In the genomic region with DNA sequence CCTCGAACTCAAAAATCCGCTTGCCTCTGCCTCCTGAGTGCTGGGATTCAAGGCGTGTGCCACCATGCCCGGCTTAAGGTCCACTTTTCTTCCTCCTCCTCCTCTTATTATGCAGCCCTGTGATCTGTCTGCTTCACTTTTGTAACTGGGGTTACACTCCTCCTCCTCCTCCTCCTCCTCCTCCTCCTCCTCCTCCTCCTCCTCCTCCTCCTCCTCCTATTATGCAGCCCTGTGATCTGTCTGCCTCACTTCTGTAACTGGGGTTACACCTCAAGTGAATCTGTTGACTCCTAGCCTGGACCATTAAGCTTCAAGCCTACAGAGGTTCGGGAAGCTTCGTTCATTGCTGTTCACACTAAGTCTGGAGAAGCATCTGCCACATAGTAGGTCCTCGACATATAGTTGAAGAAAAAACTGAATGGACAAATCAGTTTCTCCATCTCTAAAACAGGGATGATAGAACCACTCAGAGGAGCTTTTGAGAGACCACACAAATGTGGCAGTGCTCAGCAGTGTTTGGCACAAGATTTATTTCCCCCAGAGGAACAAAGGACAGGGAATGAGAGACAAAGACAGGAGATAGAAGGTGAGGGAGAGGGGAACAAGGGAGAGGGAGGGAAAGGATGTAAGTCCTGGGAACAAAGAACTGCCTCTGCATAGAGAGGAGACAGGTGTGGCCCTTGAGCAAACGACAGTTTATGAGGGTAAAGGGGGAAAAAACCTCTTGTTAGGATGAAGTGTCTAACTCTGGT, we compare ENCODE assay signal across 8 mouse cellular contexts. TPM values are rescaled to one million over a fixed set of nuclear protein-coding genes. Genes with fewer than 3 reads are reported as not detected.
DNase-seq lines count a peak whose midpoint lies in the region; ATAC-seq and TF ChIP-seq lines count a peak whose summit lies in the region.

No protein-coding gene starts in this region.

- no peak for TF ChIP-seq CTCF in intestine, postnatal 0 days (IDR thresholded peaks at IDR 0.05; ENCODE audit: low read depth)

- no peaks in the 10 kb centered on the region for H3K27me3 ChIP-seq in kidney, embryonic 15.5 days
- H3K27me3 ChIP-seq in embryonic facial prominence, embryonic 11.5 days (ENCODE audit: control insufficient read depth, insufficient read depth, low read length), result no peaks in the 10 kb centered on the region
- no peaks in the 10 kb centered on the region for H3K27me3 ChIP-seq in intestine, postnatal 0 days (replicated peaks; ENCODE audit: control insufficient read depth, insufficient read depth, low read length)
- H3K27me3 ChIP-seq in neural tube, embryonic 11.5 days (ENCODE audit: control insufficient read depth, insufficient read depth, low read length), result no peaks in the 10 kb centered on the region

- H3K27ac ChIP-seq in kidney, embryonic 15.5 days, result peak overlapping the region; percentile 92
- no peak overlapping the region for H3K27ac ChIP-seq in embryonic facial prominence, embryonic 11.5 days (replicated peaks; ENCODE audit: low read depth, low read length)
- H3K27ac ChIP-seq in intestine, postnatal 0 days (ENCODE audit: low read depth, low read length), result no peak overlapping the region
- peak overlapping the region; percentile 9; the same call in 1 of the 2 replicates for H3K27ac ChIP-seq in neural tube, embryonic 11.5 days (ENCODE audit: low read depth, low read length)

- H3K9ac ChIP-seq in kidney, embryonic 15.5 days, result peak overlapping the region; percentile 67; the same call in 1 of the 2 replicates
- H3K9ac ChIP-seq in embryonic facial prominence, embryonic 11.5 days (replicated peaks; ENCODE audit: low read length), result peak overlapping the region; percentile 60; the same call in 1 of the 2 replicates
- no peak overlapping the region for H3K9ac ChIP-seq in intestine, postnatal 0 days (ENCODE audit: low read depth, low read length)
- no peak overlapping the region for H3K9ac ChIP-seq in neural tube, embryonic 11.5 days (ENCODE audit: low read length)

- peak overlapping the region; percentile 96 for H3K4me3 ChIP-seq in kidney, embryonic 15.5 days (replicated peaks)
- H3K4me3 ChIP-seq in embryonic facial prominence, embryonic 11.5 days (ENCODE audit: low read depth, low read length), result peak overlapping the region; percentile 89
- peak overlapping the region; percentile 84; the same call in 1 of the 2 replicates for H3K4me3 ChIP-seq in intestine, postnatal 0 days (ENCODE audit: low read depth, low read length)
- H3K4me3 ChIP-seq in neural tube, embryonic 11.5 days (ENCODE audit: low read depth, low read length), result no peak overlapping the region

- H3K4me1 ChIP-seq in kidney, embryonic 15.5 days, result peaks cover 48% of the 10 kb centered on the region
- H3K4me1 ChIP-seq in embryonic facial prominence, embryonic 11.5 days (ENCODE audit: control insufficient read depth, insufficient read depth, low read length), result no peaks in the 10 kb centered on the region
- H3K4me1 ChIP-seq in intestine, postnatal 0 days (replicated peaks; ENCODE audit: control insufficient read depth, insufficient read depth, low read length), result peaks cover 6% of the 10 kb centered on the region; the same call in 1 of the 2 replicates
- peaks cover 16% of the 10 kb centered on the region for H3K4me1 ChIP-seq in neural tube, embryonic 11.5 days (ENCODE audit: control insufficient read depth, insufficient read depth, low read length)

- 11% methylated on average over 8 of the region's 8 CpGs for WGBS in kidney, embryonic 15.5 days
- WGBS in embryonic facial prominence, embryonic 11.5 days, result 24% methylated on average over 8 of the region's 8 CpGs
- WGBS in intestine, postnatal 0 days, result 10% methylated on average over 8 of the region's 8 CpGs
- WGBS in neural tube, embryonic 11.5 days, result 11% methylated on average over 8 of the region's 8 CpGs

- ATAC-seq in kidney, embryonic 15.5 days (replicated peaks; ENCODE audit: low FRiP score), result 0 out of 2 replicates have a peak, but pooled peaks have one; percentile 10
- no peak for ATAC-seq in embryonic facial prominence, embryonic 11.5 days (replicated peaks; ENCODE audit: insufficient number of reproducible peaks, low FRiP score, low TSS enrichment, low read depth)
- ATAC-seq in intestine, postnatal 0 days, result no peak
- no peak for ATAC-seq in neural tube, embryonic 11.5 days (ENCODE audit: insufficient read depth, low FRiP score, low TSS enrichment)

- peak overlapping the region; percentile 70 for H3K4me2 ChIP-seq in kidney, embryonic 15.5 days
- no peak overlapping the region; the same call in 1 of the 2 replicates for H3K4me2 ChIP-seq in embryonic facial prominence, embryonic 11.5 days (ENCODE audit: low read depth, low read length)
- H3K4me2 ChIP-seq in intestine, postnatal 0 days (replicated peaks; ENCODE audit: low read depth), result peak overlapping the region; percentile 70
- peak overlapping the region; percentile 57 for H3K4me2 ChIP-seq in neural tube, embryonic 11.5 days (ENCODE audit: low read depth)

- H3K36me3 ChIP-seq in kidney, embryonic 15.5 days, result peaks cover 66% of the 10 kb centered on the region
- H3K36me3 ChIP-seq in embryonic facial prominence, embryonic 11.5 days (replicated peaks; ENCODE audit: control insufficient read depth, insufficient read depth, low read depth, low read length), result peaks cover 8% of the 10 kb centered on the region
- peaks cover 45% of the 10 kb centered on the region for H3K36me3 ChIP-seq in intestine, postnatal 0 days (ENCODE audit: control insufficient read depth, insufficient read depth)
- H3K36me3 ChIP-seq in neural tube, embryonic 11.5 days (ENCODE audit: control insufficient read depth, insufficient read depth, low read length), result peaks cover 23% of the 10 kb centered on the region

- H3K9me3 ChIP-seq in kidney, embryonic 15.5 days (replicated peaks), result no peaks in the 10 kb centered on the region
- no peaks in the 10 kb centered on the region for H3K9me3 ChIP-seq in embryonic facial prominence, embryonic 11.5 days (replicated peaks; ENCODE audit: control insufficient read depth, low read length)
- H3K9me3 ChIP-seq in intestine, postnatal 0 days (ENCODE audit: control insufficient read depth), result no peaks in the 10 kb centered on the region
- H3K9me3 ChIP-seq in neural tube, embryonic 11.5 days (ENCODE audit: control insufficient read depth, low read length), result no peaks in the 10 kb centered on the region

- no peak for DNase-seq in kidney, adult 9 months
- no peak for DNase-seq in embryonic facial prominence, embryonic 11.5 days (ENCODE audit: low spot score)
- peak; percentile 32 for DNase-seq in neural tube, embryonic 11.5 days (ENCODE audit: low spot score)
- no peak for DNase-seq in cerebellum, adult 11-12 months
- no peak for DNase-seq in frontal cortex, adult 2 months (ENCODE audit: extremely low spot score in 1 of 2, low spot score in 1 of 2)
- DNase-seq in cerebellum, adult 18-20 months, result no peak

RNA-seq across cellular contexts. Expression of a gene that starts 1.0 kb away (rescaled TPM):
- polyA plus RNA-seq in kidney, embryonic 15.5 days (2015; fragmentation: Nextera tagmentation; extraction: Ambion mirVana), result 803 and 853 TPM in 2 replicates
- 746 and 753 TPM in 2 replicates for polyA plus RNA-seq in embryonic facial prominence, embryonic 11.5 days (2014; fragmentation: Nextera tagmentation; extraction: Ambion mirVana)
- 433 and 466 TPM in 2 replicates for polyA plus RNA-seq in intestine, postnatal 0 days (2015; fragmentation: Nextera tagmentation; extraction: Ambion mirVana)
- 596 and 656 TPM in 2 replicates for polyA plus RNA-seq in neural tube, embryonic 11.5 days (2014; fragmentation: Nextera tagmentation; extraction: Ambion mirVana)
- 826 and 1,363 TPM in 2 replicates for polyA plus RNA-seq in frontal cortex, adult 2 months (2012; rRNA removed)

RNA-seq across cellular contexts. Expression of a gene that starts 12.5 kb away (rescaled TPM):
- 517 and 562 TPM in 2 replicates for polyA plus RNA-seq in kidney, embryonic 15.5 days (2015; fragmentation: Nextera tagmentation; extraction: Ambion mirVana)
- 450 and 483 TPM in 2 replicates for polyA plus RNA-seq in embryonic facial prominence, embryonic 11.5 days (2014; fragmentation: Nextera tagmentation; extraction: Ambion mirVana)
- 587 and 610 TPM in 2 replicates for polyA plus RNA-seq in intestine, postnatal 0 days (2015; fragmentation: Nextera tagmentation; extraction: Ambion mirVana)
- polyA plus RNA-seq in neural tube, embryonic 11.5 days (2014; fragmentation: Nextera tagmentation; extraction: Ambion mirVana), result 417 and 421 TPM in 2 replicates
- polyA plus RNA-seq in frontal cortex, adult 2 months (2012; rRNA removed), result 251 and 293 TPM in 2 replicates

Comparison
In these comparisons a context has a peak if more than half of its experiments do, and no peak if none do; other contexts are left out.
1. H3K27ac ChIP-seq: peak in kidney, embryonic 15.5 days (single experiment) and neural tube, embryonic 11.5 days (single experiment); none in embryonic facial prominence, embryonic 11.5 days (single experiment) and intestine, postnatal 0 days (single experiment).
2. H3K9ac ChIP-seq: peak in kidney, embryonic 15.5 days (single experiment) and embryonic facial prominence, embryonic 11.5 days (single experiment); none in intestine, postnatal 0 days (single experiment) and neural tube, embryonic 11.5 days (single experiment).